22 mouse cellular contexts compared by ENCODE assay signal in genomic region chr16:35602529-35602928, GRCm38 (mm10).
DNase-seq lines count a peak whose midpoint lies in the region; ATAC-seq and TF ChIP-seq lines count a peak whose summit lies in the region.
"Had no signal": no experiment of that assay in that cellular context is flagged by ENCODE, and none has a peak within 500 bp of the region (broad histone marks: within the 10 kb centered on the region; RNA-seq: fewer than 3 reads in every experiment).

No protein-coding gene starts in this region.

- no peak overlapping the region for H3K4me2 ChIP-seq in midbrain, embryonic 15.5 days
- H3K4me2 ChIP-seq: embryonic facial prominence, embryonic 13.5 days had no signal

- ATAC-seq in midbrain, embryonic 15.5 days (replicated peaks) = no peak
- ATAC-seq: forebrain, embryonic 16.5 days; inflammation-experienced regulatory T-cells, adult 6 months; liver, postnatal 0 days had no signal

- peak; percentile 65 to 76 for DNase-seq in frontal cortex, postnatal 36 days (ENCODE audit: low spot score in 2 of 2)
- DNase-seq in frontal cortex, postnatal 14 days (ENCODE audit: low spot score in 2 of 2) = no peak
- no peak for DNase-seq in midbrain, embryonic 10.5 days (ENCODE audit: low spot score)
- DNase-seq in R1 (ENCODE audit: low read depth, low spot score) = peak; percentile 59
- peak; percentile 70 to 81 for DNase-seq in right cerebral cortex, postnatal 10 days (ENCODE audit: low spot score in 2 of 2)
- DNase-seq in cerebellum, adult 2 months = no peak
- DNase-seq in cerebellum, postnatal 36 days = no peak
- DNase-seq: adrenal gland, adult 8-10 months; cerebellum, adult 9-11 months; gastrocnemius, postnatal 14 days; heart, adult 2 months; heart, postnatal 36 days; kidney, adult 8-10 months; kidney, postnatal 14 days; liver, postnatal 0 days; lung, postnatal 10 days had no signal

- no peak overlapping the region for H3K9ac ChIP-seq in midbrain, embryonic 15.5 days
- H3K9ac ChIP-seq: embryonic facial prominence, embryonic 13.5 days; liver, postnatal 0 days had no signal

- H3K4me3 ChIP-seq in midbrain, embryonic 10.5 days = no peak overlapping the region
- no peak overlapping the region for H3K4me3 ChIP-seq in midbrain, embryonic 15.5 days
- no peak overlapping the region for H3K4me3 ChIP-seq in cerebellum, adult 2 months (replicated peaks; ENCODE audit: insufficient read depth, low read depth, low read length)
- H3K4me3 ChIP-seq: embryonic facial prominence, embryonic 13.5 days; heart, adult 2 months; limb, embryonic 10.5 days had no signal

- peaks cover 43% of the 10 kb centered on the region for H3K36me3 ChIP-seq in midbrain, embryonic 10.5 days
- no peaks in the 10 kb centered on the region for H3K36me3 ChIP-seq in midbrain, embryonic 15.5 days (replicated peaks)
- H3K36me3 ChIP-seq: embryonic facial prominence, embryonic 13.5 days; limb, embryonic 10.5 days had no signal

- 86% methylated on average over 9 of the region's 9 CpGs for WGBS in midbrain, embryonic 10.5 days
- WGBS in midbrain, embryonic 15.5 days = 59% methylated on average over 9 of the region's 9 CpGs
- 73% methylated on average over 9 of the region's 9 CpGs for WGBS in cerebellum, adult 2 months

- 0 out of 2 replicates have a peak overlapping the region, but pooled peaks have one; percentile 4 for H3K27ac ChIP-seq in midbrain, embryonic 10.5 days (replicated peaks)
- H3K27ac ChIP-seq in midbrain, embryonic 15.5 days = no peak overlapping the region
- H3K27ac ChIP-seq in cerebellum, adult 2 months (ENCODE audit: insufficient read depth, low read length) = no peak overlapping the region
- H3K27ac ChIP-seq: embryonic facial prominence, embryonic 13.5 days; heart, adult 2 months; limb, embryonic 10.5 days; stomach, postnatal 0 days had no signal

- H3K27me3 ChIP-seq in midbrain, embryonic 10.5 days (ENCODE audit: low read depth, poor library complexity, severe bottlenecking) = no peaks in the 10 kb centered on the region
- H3K27me3 ChIP-seq in midbrain, embryonic 15.5 days (replicated peaks) = no peaks in the 10 kb centered on the region
- no peaks in the 10 kb centered on the region; the same call in 1 of the 2 replicates for H3K27me3 ChIP-seq in cerebellum, adult 2 months (ENCODE audit: control insufficient read depth, insufficient read depth, low read length)

- H3K4me1 ChIP-seq in midbrain, embryonic 10.5 days = peaks cover 91% of the 10 kb centered on the region
- H3K4me1 ChIP-seq in midbrain, embryonic 15.5 days = peaks cover 51% of the 10 kb centered on the region
- peaks cover 20% of the 10 kb centered on the region for H3K4me1 ChIP-seq in cerebellum, adult 2 months (ENCODE audit: control insufficient read depth, insufficient read depth, low read length)

- no peaks in the 10 kb centered on the region for H3K9me3 ChIP-seq in midbrain, embryonic 10.5 days (replicated peaks)
- H3K9me3 ChIP-seq in midbrain, embryonic 15.5 days = no peaks in the 10 kb centered on the region
- H3K9me3 ChIP-seq: embryonic facial prominence, embryonic 13.5 days; limb, embryonic 10.5 days had no signal

- no peak for TF ChIP-seq CTCF in cerebellum, adult 2 months (IDR thresholded peaks at IDR 0.05; ENCODE audit: borderline replicate concordance, insufficient read depth, low read depth, low read length)

- no peak for TF ChIP-seq POLR2A in cerebellum, adult 2 months (IDR thresholded peaks at IDR 0.05; ENCODE audit: borderline replicate concordance, insufficient read depth, low read length)

Comparison
In these comparisons a context has a peak if more than half of its experiments do, and no peak if none do; other contexts are left out.
1. DNase-seq: peak in frontal cortex, postnatal 36 days (2 of 2), R1 (single experiment) and right cerebral cortex, postnatal 10 days (2 of 2); none in frontal cortex, postnatal 14 days (0 of 2), midbrain, embryonic 10.5 days (single experiment), cerebellum, adult 2 months (0 of 2) and cerebellum, postnatal 36 days (0 of 2).